Mouse (Mus musculus): Measurements from ENCODE around the gene Eea1.
A peak's percentile ranks its signal among the peaks of the same experiment; 100 is the strongest.
"Not testable (repeated sequence)": the region's sequence is repeated elsewhere in the genome, so short reads cannot be mapped to it uniquely, and the experiment has no call there.

The Eea1 gene

GRCm38 (mm10) chr10:96075880-96076279, 135.4 kb downstream of the Eea1 start:
- DNase-seq, result peak; percentile 33

GRCm38 (mm10) chr10:96076461-96076860, 136.0 kb downstream of the Eea1 start:
- no peak for DNase-seq

GRCm38 (mm10) chr10:96077480-96078066, 137.1 kb downstream of the Eea1 start:
- not testable (repeated sequence) for DNase-seq

GRCm38 (mm10) chr10:96079823-96080222, 139.4 kb downstream of the Eea1 start:
- DNase-seq, result no peak

- no peak for DNase-seq
Observed at GRCm38 (mm10) chr10:96080440-96081381, 140.3 kb downstream of the Eea1 start.

- DNase-seq, result no peak
Observed at GRCm38 (mm10) chr10:96082203-96082602, 141.8 kb downstream of the Eea1 start.

GRCm38 (mm10) chr10:96089744-96090143, 149.3 kb downstream of the Eea1 start:
- DNase-seq, result no peak

GRCm38 (mm10) chr10:96090388-96090787, 149.9 kb downstream of the Eea1 start:
- no peak for DNase-seq

GRCm38 (mm10) chr10:96093890-96094531, 153.6 kb downstream of the Eea1 start:
- no peak for DNase-seq

- no peak for DNase-seq
Observed at GRCm38 (mm10) chr10:96094559-96094958, 154.1 kb downstream of the Eea1 start.
